8 mouse cellular contexts compared by ENCODE assay signal in genomic region chr2:32874951-32875674, GRCm38 (mm10). TPM values are rescaled to one million over a fixed set of nuclear protein-coding genes. Genes with fewer than 3 reads are reported as not detected.
DNase-seq lines count a peak whose midpoint lies in the region; ATAC-seq lines count a peak whose summit lies in the region.

No protein-coding gene starts in this region.

- no peaks in the 10 kb centered on the region for H3K36me3 ChIP-seq in heart, embryonic 13.5 days
- no peaks in the 10 kb centered on the region for H3K36me3 ChIP-seq in embryonic facial prominence, embryonic 10.5 days (replicated peaks)
- no peaks in the 10 kb centered on the region for H3K36me3 ChIP-seq in intestine, embryonic 16.5 days (ENCODE audit: control insufficient read depth, insufficient read depth, low read length)
- H3K36me3 ChIP-seq in midbrain, embryonic 15.5 days (replicated peaks), result no peaks in the 10 kb centered on the region

- peak overlapping the region; percentile 82 for H3K4me2 ChIP-seq in heart, embryonic 13.5 days
- H3K4me2 ChIP-seq in intestine, embryonic 16.5 days (ENCODE audit: low read depth, low read length), result peak overlapping the region; percentile 78
- peak overlapping the region; percentile 67 for H3K4me2 ChIP-seq in midbrain, embryonic 15.5 days

- 10% methylated on average over 15 of the region's 15 CpGs for WGBS in heart, embryonic 13.5 days
- 16% methylated on average over 15 of the region's 15 CpGs for WGBS in embryonic facial prominence, embryonic 10.5 days
- WGBS in intestine, embryonic 16.5 days, result 11% methylated on average over 15 of the region's 15 CpGs
- WGBS in midbrain, embryonic 15.5 days, result 8% methylated on average over 15 of the region's 15 CpGs

- peaks cover 58% of the 10 kb centered on the region for H3K4me1 ChIP-seq in heart, embryonic 13.5 days
- peaks cover 71% of the 10 kb centered on the region for H3K4me1 ChIP-seq in embryonic facial prominence, embryonic 10.5 days
- peaks cover 54% of the 10 kb centered on the region for H3K4me1 ChIP-seq in intestine, embryonic 16.5 days (ENCODE audit: control insufficient read depth, insufficient read depth, low read length)
- H3K4me1 ChIP-seq in midbrain, embryonic 15.5 days, result peaks cover 48% of the 10 kb centered on the region

- H3K27ac ChIP-seq in heart, embryonic 13.5 days (replicated peaks), result peak overlapping the region; percentile 97
- peak overlapping the region; percentile 95 for H3K27ac ChIP-seq in embryonic facial prominence, embryonic 10.5 days (replicated peaks)
- peak overlapping the region; percentile 91 for H3K27ac ChIP-seq in intestine, embryonic 16.5 days (ENCODE audit: low read length)
- peak overlapping the region; percentile 94 for H3K27ac ChIP-seq in midbrain, embryonic 15.5 days

- peak overlapping the region; percentile 93 for H3K9ac ChIP-seq in heart, embryonic 13.5 days
- H3K9ac ChIP-seq in intestine, embryonic 16.5 days (ENCODE audit: low read depth, low read length), result peak overlapping the region; percentile 88
- H3K9ac ChIP-seq in midbrain, embryonic 15.5 days, result peak overlapping the region; percentile 83

- no peak for ATAC-seq in heart, embryonic 13.5 days (ENCODE audit: extremely low read depth, insufficient number of reproducible peaks, low FRiP score, low TSS enrichment)
- peak; percentile 6 for ATAC-seq in intestine, embryonic 16.5 days
- peak; percentile 38 for ATAC-seq in midbrain, embryonic 15.5 days (replicated peaks)

- H3K4me3 ChIP-seq in heart, embryonic 13.5 days, result peak overlapping the region; percentile 75
- peak overlapping the region; percentile 88 for H3K4me3 ChIP-seq in embryonic facial prominence, embryonic 10.5 days
- peak overlapping the region; percentile 83 for H3K4me3 ChIP-seq in intestine, embryonic 16.5 days (ENCODE audit: low read length)
- H3K4me3 ChIP-seq in midbrain, embryonic 15.5 days, result peak overlapping the region; percentile 64

- DNase-seq in heart, adult 9 months (ENCODE audit: low spot score in 2 of 2), result no peak
- no peak for DNase-seq in embryonic facial prominence, embryonic 10.5 days (ENCODE audit: low spot score)
- DNase-seq in ovary, postnatal 14 days (ENCODE audit: low spot score), result no peak
- DNase-seq in gastrocnemius, adult 18-20 months (ENCODE audit: low spot score), result no peak
- no peak for DNase-seq in adrenal gland, postnatal 10 days

- no peaks in the 10 kb centered on the region for H3K9me3 ChIP-seq in heart, embryonic 13.5 days
- no peaks in the 10 kb centered on the region for H3K9me3 ChIP-seq in embryonic facial prominence, embryonic 10.5 days
- H3K9me3 ChIP-seq in intestine, embryonic 16.5 days (ENCODE audit: control insufficient read depth, low read length), result no peaks in the 10 kb centered on the region
- H3K9me3 ChIP-seq in midbrain, embryonic 15.5 days, result no peaks in the 10 kb centered on the region

- no peaks in the 10 kb centered on the region for H3K27me3 ChIP-seq in heart, embryonic 13.5 days (replicated peaks)
- H3K27me3 ChIP-seq in embryonic facial prominence, embryonic 10.5 days (replicated peaks; ENCODE audit: low read depth, poor library complexity, severe bottlenecking), result no peaks in the 10 kb centered on the region
- H3K27me3 ChIP-seq in intestine, embryonic 16.5 days (replicated peaks; ENCODE audit: control insufficient read depth, insufficient read depth, low read length), result no peaks in the 10 kb centered on the region
- H3K27me3 ChIP-seq in midbrain, embryonic 15.5 days (replicated peaks), result no peaks in the 10 kb centered on the region

RNA-seq across cellular contexts. Expression of gene Fam129b, which starts 0.8 kb away (rescaled TPM):
- polyA plus RNA-seq in heart, embryonic 13.5 days (2015; fragmentation: Nextera tagmentation; extraction: Ambion mirVana), result 46.4 and 47.1 TPM in 2 replicates
- polyA plus RNA-seq in embryonic facial prominence, embryonic 10.5 days (2016; fragmentation: Nextera tagmentation; extraction: Ambion mirVana), result 43.9 and 46.4 TPM in 2 replicates
- polyA plus RNA-seq in intestine, embryonic 16.5 days (2015; fragmentation: Nextera tagmentation; extraction: Ambion mirVana), result 35.4 and 37.8 TPM in 2 replicates
- polyA plus RNA-seq in midbrain, embryonic 15.5 days (2015; fragmentation: Nextera tagmentation; extraction: Ambion mirVana), result 29.7 and 31.3 TPM in 2 replicates
- total RNA-seq in gastrocnemius, adult 18-20 months (2021), result 1 to 10 TPM; 4.8 to 8.2 TPM
- total RNA-seq in adrenal gland, postnatal 10 days (2021), result 10 to 100 TPM; 28.9 to 30.7 TPM

RNA-seq across cellular contexts. Expression of gene Stxbp1, which starts 28.1 kb away (rescaled TPM):
- polyA plus RNA-seq in heart, embryonic 13.5 days (2015; fragmentation: Nextera tagmentation; extraction: Ambion mirVana), result 23.6 and 24.8 TPM in 2 replicates
- 24.4 and 25.1 TPM in 2 replicates for polyA plus RNA-seq in embryonic facial prominence, embryonic 10.5 days (2016; fragmentation: Nextera tagmentation; extraction: Ambion mirVana)
- polyA plus RNA-seq in intestine, embryonic 16.5 days (2015; fragmentation: Nextera tagmentation; extraction: Ambion mirVana), result 18.1 TPM in 2 replicates
- polyA plus RNA-seq in midbrain, embryonic 15.5 days (2015; fragmentation: Nextera tagmentation; extraction: Ambion mirVana), result 324 and 330 TPM in 2 replicates
- 1 to 10 TPM; 1.9 to 6.0 TPM for total RNA-seq in gastrocnemius, adult 18-20 months (2021)
- 10 to 100 TPM; 23.7 to 35.7 TPM for total RNA-seq in adrenal gland, postnatal 10 days (2021)

Comparison
In these comparisons a context has a peak if more than half of its experiments do, and no peak if none do; other contexts are left out.
1. RNA of gene Stxbp1, which starts 28.1 kb away (polyA plus RNA-seq): 324 to 330 TPM in midbrain, embryonic 15.5 days; 24.4 to 25.1 TPM in embryonic facial prominence, embryonic 10.5 days, 23.6 to 24.8 TPM in heart, embryonic 13.5 days and 18.1 TPM in intestine, embryonic 16.5 days; every median in the first group is over 10 times any median in the second.
2. Peak in every context shown above with its lines, with median percentiles within 50 percentile points of each other: H3K27ac ChIP-seq, H3K4me2 ChIP-seq, H3K4me3 ChIP-seq and H3K9ac ChIP-seq.